Comparison of ENCODE assay signal across 24 mouse cellular contexts in the genomic region with DNA sequence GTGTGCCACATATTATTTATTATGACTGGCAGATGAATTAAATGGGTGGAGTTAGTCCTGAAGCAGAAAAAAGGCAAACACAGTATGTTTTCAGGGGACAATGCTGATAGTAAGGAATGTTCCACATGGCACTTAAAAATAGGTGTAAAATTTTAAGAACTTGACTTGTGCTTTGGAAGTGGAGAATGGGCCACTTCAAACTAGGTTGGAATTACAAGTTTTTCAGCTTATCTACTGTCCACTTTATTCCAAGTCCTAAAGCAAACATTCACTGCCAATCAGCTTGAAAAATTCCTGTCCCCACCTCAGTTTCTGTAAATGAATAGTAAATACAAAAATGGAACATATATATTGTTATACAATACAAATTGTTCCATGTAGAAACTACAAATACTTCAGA.
DNase-seq lines count a peak whose midpoint lies in the region; ATAC-seq and TF ChIP-seq lines count a peak whose summit lies in the region.
"Had no signal": no experiment of that assay in that cellular context is flagged by ENCODE, and none has a peak within 500 bp of the region (broad histone marks: within the 10 kb centered on the region; RNA-seq: fewer than 3 reads in every experiment).

No protein-coding gene starts in this region.

- H3K9ac ChIP-seq in lung, embryonic 14.5 days, result no peak overlapping the region
- no peak overlapping the region for H3K9ac ChIP-seq in lung, embryonic 16.5 days (ENCODE audit: low read length)
- H3K9ac ChIP-seq: embryonic facial prominence, embryonic 12.5 days; forebrain, embryonic 13.5 days; forebrain, embryonic 15.5 days had no signal

- no peaks in the 10 kb centered on the region for H3K36me3 ChIP-seq in lung, embryonic 14.5 days (ENCODE audit: insufficient read depth)
- no peaks in the 10 kb centered on the region for H3K36me3 ChIP-seq in lung, embryonic 16.5 days (ENCODE audit: control insufficient read depth, insufficient read depth, low read length)
- H3K36me3 ChIP-seq: embryonic facial prominence, embryonic 10.5 days; embryonic facial prominence, embryonic 12.5 days; forebrain, embryonic 15.5 days; G1E had no signal

- no peak for TF ChIP-seq POLR2A in lung, adult 2 months (IDR thresholded peaks at IDR 0.05; ENCODE audit: borderline replicate concordance, extremely low read depth, low read depth, low read length)

- H3K4me2 ChIP-seq in lung, embryonic 14.5 days, result no peak overlapping the region
- no peak overlapping the region for H3K4me2 ChIP-seq in lung, embryonic 16.5 days (ENCODE audit: low read depth, low read length)
- H3K4me2 ChIP-seq: embryonic facial prominence, embryonic 12.5 days; forebrain, embryonic 13.5 days; forebrain, embryonic 15.5 days had no signal

- peak; percentile 19 for DNase-seq in lung, embryonic 14.5 days
- no peak for DNase-seq in lung, adult 2 months
- no peak for DNase-seq in lung, postnatal 4 days
- peak; percentile 5 for DNase-seq in lung, postnatal 25 days (ENCODE audit: low spot score)
- DNase-seq in lung, postnatal 14 days, result no peak
- DNase-seq: adrenal gland, adult 8-10 months; adrenal gland, postnatal 14 days; adrenal gland, postnatal 36 days; B cell, adult 2 months; cerebellum, adult 11-12 months; cerebellum, adult 2 months; cerebellum, adult 9-10 months; cerebellum, postnatal 10 days; cerebellum, postnatal 25 days had no signal

- ATAC-seq in lung, embryonic 14.5 days (ENCODE audit: insufficient read depth), result no peak
- peak; percentile 54; the same call in 1 of the 2 replicates for ATAC-seq in lung, embryonic 16.5 days (ENCODE audit: low read depth)
- ATAC-seq: activated CD4-positive, CD25-positive, alpha-beta regulatory T cell, adult 4 months; CD4-positive, CD25-positive, alpha-beta regulatory T cell, adult 4 months; forebrain, embryonic 13.5 days; forebrain, embryonic 15.5 days; Patski had no signal

- H3K27ac ChIP-seq in lung, embryonic 14.5 days (ENCODE audit: low read depth), result no peak overlapping the region
- H3K27ac ChIP-seq in lung, embryonic 16.5 days (ENCODE audit: low read length), result peak overlapping the region; percentile 44
- H3K27ac ChIP-seq: embryonic facial prominence, embryonic 10.5 days; embryonic facial prominence, embryonic 12.5 days; forebrain, embryonic 13.5 days; forebrain, embryonic 15.5 days had no signal

- H3K4me1 ChIP-seq in lung, embryonic 14.5 days (ENCODE audit: insufficient read depth), result no peaks in the 10 kb centered on the region
- H3K4me1 ChIP-seq in lung, adult 2 months (ENCODE audit: control insufficient read depth, insufficient read depth, low read length), result no peaks in the 10 kb centered on the region
- H3K4me1 ChIP-seq in lung, embryonic 16.5 days (replicated peaks; ENCODE audit: control insufficient read depth, insufficient read depth, low read length), result peaks cover 4% of the 10 kb centered on the region; the same call in 1 of the 2 replicates

- no peaks in the 10 kb centered on the region for H3K9me3 ChIP-seq in lung, embryonic 14.5 days (ENCODE audit: low read depth, low read length)
- H3K9me3 ChIP-seq in lung, embryonic 16.5 days (ENCODE audit: control insufficient read depth, low read length), result no peaks in the 10 kb centered on the region
- H3K9me3 ChIP-seq: embryonic facial prominence, embryonic 10.5 days; embryonic facial prominence, embryonic 12.5 days; forebrain, embryonic 13.5 days; forebrain, embryonic 15.5 days; G1E had no signal

- H3K4me3 ChIP-seq in lung, embryonic 14.5 days (ENCODE audit: low read depth, low read length), result no peak overlapping the region
- H3K4me3 ChIP-seq in lung, adult 2 months (replicated peaks; ENCODE audit: extremely low read depth, low read depth, low read length), result no peak overlapping the region
- H3K4me3 ChIP-seq in lung, embryonic 16.5 days (ENCODE audit: low read length), result no peak overlapping the region
- H3K4me3 ChIP-seq: embryonic facial prominence, embryonic 10.5 days; embryonic facial prominence, embryonic 12.5 days; forebrain, embryonic 13.5 days; forebrain, embryonic 15.5 days had no signal

- no peak for TF ChIP-seq CTCF in lung, embryonic 14.5 days (IDR thresholded peaks at IDR 0.05; ENCODE audit: low read depth)
- no peak for TF ChIP-seq CTCF in lung, adult 2 months (IDR thresholded peaks at IDR 0.05; ENCODE audit: insufficient read depth, low read length)

- H3K27me3 ChIP-seq in lung, embryonic 14.5 days (ENCODE audit: insufficient read depth, low read length), result no peaks in the 10 kb centered on the region
- no peaks in the 10 kb centered on the region for H3K27me3 ChIP-seq in lung, embryonic 16.5 days (ENCODE audit: control insufficient read depth, insufficient read depth, low read depth, low read length)
- H3K27me3 ChIP-seq: CH12.LX; embryonic facial prominence, embryonic 12.5 days; forebrain, embryonic 13.5 days; forebrain, embryonic 15.5 days; Patski had no signal

Comparison
In these comparisons a context has a peak if more than half of its experiments do, and no peak if none do; other contexts are left out.
1. DNase-seq: peak in lung, embryonic 14.5 days (single experiment) and lung, postnatal 25 days (single experiment); none in lung, adult 2 months (single experiment), lung, postnatal 4 days (0 of 2) and lung, postnatal 14 days (single experiment).